Mouse (Mus musculus): ENCODE results near the gene Cngb1. TPM values are rescaled to one million over a fixed set of nuclear protein-coding genes. Genes with fewer than 3 reads are reported as not detected.

The Cngb1 gene
- total and polyA plus RNA-seq, 2 experiments from 2014 or later, result 1.1 TPM; not detected in 1

GRCm38 (mm10) chr8:95203326-95204038 lies 102.9 kb downstream of the Cngb1 start:
- ATAC-seq (ENCODE audit: insufficient read depth, low read depth) (no peak), DNase-seq (ENCODE audit: low spot score) (no peak)
- Histone ChIP-seq H3K9me3 (replicated peaks; ENCODE audit: control insufficient read depth, low read length) (no peaks in the 10 kb centered on the region), H3K9ac (replicated peaks; ENCODE audit: low read depth, low read length) (no peak overlapping the region), H3K36me3 (replicated peaks; ENCODE audit: control insufficient read depth, insufficient read depth, low read length) (no peaks in the 10 kb centered on the region), H3K4me2 (ENCODE audit: low read depth, low read length) (no peak overlapping the region), H3K27ac (ENCODE audit: low read depth) (no peak overlapping the region), H3K27me3 (ENCODE audit: control insufficient read depth, insufficient read depth, low read length) (no peaks in the 10 kb centered on the region), H3K4me1 (ENCODE audit: control insufficient read depth, insufficient read depth) (no peaks in the 10 kb centered on the region), H3K4me3 (ENCODE audit: low read depth, low read length) (no peak overlapping the region)
- WGBS, result 48% methylated on average over 9 of the region's 9 CpGs
- TF ChIP-seq CTCF (IDR thresholded peaks at IDR 0.05; ENCODE audit: low read depth), result no peak
- no peak for TF ChIP-seq EP300 (IDR thresholded peaks at IDR 0.05; ENCODE audit: low read depth)

GRCm38 (mm10) chr8:95202649-95203275 lies 103.6 kb downstream of the Cngb1 start, which contains the start of gene Kifc3:
Kifc3 (minus strand) TSS chr8:95202812.
- no peak within 1 kb of the TSS for H3K4me3 ChIP-seq (ENCODE audit: low read depth, low read length)
- no peak within 1 kb of the TSS for H3K9ac ChIP-seq (replicated peaks; ENCODE audit: low read depth, low read length)
- no peak within 1 kb of the TSS for H3K4me2 ChIP-seq (ENCODE audit: low read depth, low read length)
- H3K4me1 ChIP-seq (ENCODE audit: control insufficient read depth, insufficient read depth), result no peaks in the 10 kb centered on the region
- H3K27me3 ChIP-seq (ENCODE audit: control insufficient read depth, insufficient read depth, low read length), result no peaks in the 10 kb centered on the region
- WGBS, result 51% methylated on average over 14 of the region's 14 CpGs
- TF ChIP-seq CTCF (IDR thresholded peaks at IDR 0.05; ENCODE audit: low read depth) (no peak), EP300 (IDR thresholded peaks at IDR 0.05; ENCODE audit: low read depth) (no peak)
- ATAC-seq (ENCODE audit: insufficient read depth, low read depth) (no peak), DNase-seq (ENCODE audit: low spot score) (no peak)
- H3K27ac ChIP-seq (ENCODE audit: low read depth), result no peak within 1 kb of the TSS
- no peaks in the 10 kb centered on the region for H3K36me3 ChIP-seq (replicated peaks; ENCODE audit: control insufficient read depth, insufficient read depth, low read length)
- H3K9me3 ChIP-seq (replicated peaks; ENCODE audit: control insufficient read depth, low read length), result no peaks in the 10 kb centered on the region

- H3K9me3 ChIP-seq (replicated peaks; ENCODE audit: control insufficient read depth, low read length), result no peaks in the 10 kb centered on the region
- H3K9ac ChIP-seq (replicated peaks; ENCODE audit: low read depth, low read length), result no peak overlapping the region
- H3K4me1 ChIP-seq (ENCODE audit: control insufficient read depth, insufficient read depth), result no peaks in the 10 kb centered on the region
- ATAC-seq (ENCODE audit: insufficient read depth, low read depth) (no peak), DNase-seq (ENCODE audit: low spot score) (no peak)
- TF ChIP-seq EP300 (IDR thresholded peaks at IDR 0.05; ENCODE audit: low read depth), result no peak
- no peak for TF ChIP-seq CTCF (IDR thresholded peaks at IDR 0.05; ENCODE audit: low read depth)
- H3K36me3 ChIP-seq (replicated peaks; ENCODE audit: control insufficient read depth, insufficient read depth, low read length), result no peaks in the 10 kb centered on the region
- 85% methylated on average over 8 of the region's 8 CpGs for WGBS
- H3K4me2 ChIP-seq (ENCODE audit: low read depth, low read length), result no peak overlapping the region
- H3K4me3 ChIP-seq (ENCODE audit: low read depth, low read length), result no peak overlapping the region
- no peaks in the 10 kb centered on the region for H3K27me3 ChIP-seq (ENCODE audit: control insufficient read depth, insufficient read depth, low read length)
- H3K27ac ChIP-seq (ENCODE audit: low read depth), result no peak overlapping the region
These were observed 104.3 kb downstream of the Cngb1 start for GRCm38 (mm10) chr8:95202056-95202570.

GRCm38 (mm10) chr8:95201491-95201890 lies 104.9 kb downstream of the Cngb1 start:
- Histone ChIP-seq H3K27me3 (ENCODE audit: control insufficient read depth, insufficient read depth, low read length) (no peaks in the 10 kb centered on the region), H3K9ac (replicated peaks; ENCODE audit: low read depth, low read length) (no peak overlapping the region), H3K4me3 (ENCODE audit: low read depth, low read length) (no peak overlapping the region), H3K4me1 (ENCODE audit: control insufficient read depth, insufficient read depth) (no peaks in the 10 kb centered on the region), H3K9me3 (replicated peaks; ENCODE audit: control insufficient read depth, low read length) (no peaks in the 10 kb centered on the region), H3K27ac (ENCODE audit: low read depth) (no peak overlapping the region), H3K4me2 (ENCODE audit: low read depth, low read length) (no peak overlapping the region), H3K36me3 (replicated peaks; ENCODE audit: control insufficient read depth, insufficient read depth, low read length) (no peaks in the 10 kb centered on the region)
- no peak for TF ChIP-seq EP300 (IDR thresholded peaks at IDR 0.05; ENCODE audit: low read depth)
- TF ChIP-seq CTCF (IDR thresholded peaks at IDR 0.05; ENCODE audit: low read depth), result no peak
- ATAC-seq (ENCODE audit: insufficient read depth, low read depth), result no peak
- DNase-seq (ENCODE audit: low spot score), result no peak
- 68% methylated on average over 7 of the region's 7 CpGs for WGBS

- WGBS, result 70% methylated on average over 9 of the region's 9 CpGs
- Histone ChIP-seq H3K27me3 (ENCODE audit: control insufficient read depth, insufficient read depth, low read length) (no peaks in the 10 kb centered on the region), H3K27ac (ENCODE audit: low read depth) (no peak overlapping the region), H3K36me3 (replicated peaks; ENCODE audit: control insufficient read depth, insufficient read depth, low read length) (no peaks in the 10 kb centered on the region), H3K4me1 (ENCODE audit: control insufficient read depth, insufficient read depth) (no peaks in the 10 kb centered on the region), H3K9ac (replicated peaks; ENCODE audit: low read depth, low read length) (no peak overlapping the region), H3K4me2 (ENCODE audit: low read depth, low read length) (no peak overlapping the region), H3K4me3 (ENCODE audit: low read depth, low read length) (no peak overlapping the region), H3K9me3 (replicated peaks; ENCODE audit: control insufficient read depth, low read length) (no peaks in the 10 kb centered on the region)
- ATAC-seq (ENCODE audit: insufficient read depth, low read depth) (no peak), DNase-seq (ENCODE audit: low spot score) (no peak)
- TF ChIP-seq CTCF (IDR thresholded peaks at IDR 0.05; ENCODE audit: low read depth) (no peak), EP300 (IDR thresholded peaks at IDR 0.05; ENCODE audit: low read depth) (no peak)
These were observed 106.4 kb downstream of the Cngb1 start for GRCm38 (mm10) chr8:95200001-95200405.
